Mouse (Mus musculus) liver, embryonic 14.5 days (tissue): Measurements from ENCODE around the gene Zfp740. TPM values are rescaled to one million over a fixed set of nuclear protein-coding genes. Genes with fewer than 3 reads are reported as not detected.

Experiments
- ATAC-seq: fragments of 200-750 bp; cut with Nextera tagmentation; 2 replicates; pipeline ENCODE4 v1.8.0; 2017; ENCODE audit warnings: moderate number of reproducible peaks, mild to moderate bottlenecking, moderate library complexity; ENCODE audit not compliant: insufficient read depth
- DNase-seq, 3 experiments: peaks; one replicate each; pipeline ENCODE4 v3.0.0-alpha.2; 2012 to 2013; ENCODE audit warnings: low read depth in 3 of 3, low spot score in 3 of 3
- H3K27ac ChIP-seq: fragments of 300-500 bp; sonication (generic); 2 replicates; pipeline ENCODE4 v1.5.1; 2014; ENCODE audit warnings: moderate library complexity, mild to moderate bottlenecking, control low read depth, inconsistent platforms
- H3K27me3 ChIP-seq: fragments of 300-500 bp; sonication (generic); 2 replicates; pipeline ENCODE4 v1.6.1; 2014; ENCODE audit warnings: mild to moderate bottlenecking, low read length, moderate library complexity; ENCODE audit not compliant: control insufficient read depth, insufficient read depth
- H3K36me3 ChIP-seq: fragments of 300-500 bp; sonication (generic); replicated peaks from 2 replicates; pipeline ENCODE4 v1.6.1; 2014; ENCODE audit warnings: low read depth; ENCODE audit not compliant: control insufficient read depth, insufficient read depth
- H3K4me1 ChIP-seq, 2 experiments: fragments of 200-500 bp in 1 of 2; fragments of 300-500 bp in 1 of 2; sonication (generic) in 1 of 2; replicated peaks; 2 replicates each; pipeline ENCODE4 v1.6.1; 2012 to 2014; ENCODE audit warnings: antibody characterized with exemption in 1 of 2, inconsistent platforms in 1 of 2, low read length in 1 of 2; ENCODE audit not compliant: control insufficient read depth in 2 of 2, insufficient read depth in 2 of 2
- H3K4me2 ChIP-seq: fragments of 300-500 bp; sonication (generic); 2 replicates; pipeline ENCODE4 v1.6.1; 2014; ENCODE audit warnings: low read depth, mild to moderate bottlenecking, control low read depth, moderate library complexity
- H3K4me3 ChIP-seq, 2 experiments: fragments of 200-500 bp in 1 of 2; fragments of 300-500 bp in 1 of 2; sonication (generic) in 1 of 2; 2 replicates each; pipeline ENCODE4 v1.5.1; 2012 to 2014; ENCODE audit warnings: low read depth in 2 of 2, low read length in 2 of 2, mild to moderate bottlenecking in 2 of 2, control low read depth in 1 of 2, inconsistent platforms in 1 of 2, moderate library complexity in 1 of 2; ENCODE audit not compliant: insufficient read depth in 1 of 2
- H3K9ac ChIP-seq: fragments of 300-500 bp; sonication (generic); replicated peaks from 2 replicates; pipeline ENCODE4 v1.6.1; 2014; ENCODE audit warnings: mild to moderate bottlenecking, control low read depth, moderate library complexity
- H3K9me3 ChIP-seq: fragments of 300-500 bp; sonication (generic); 2 replicates; pipeline ENCODE4 v1.6.1; 2016; ENCODE audit warnings: low read length, mixed read lengths; ENCODE audit not compliant: control insufficient read depth
- CTCF ChIP-seq: IDR thresholded peaks from 2 replicates; pipeline ENCODE4 v1.5.1; 2016; ENCODE audit warnings: antibody characterized with exemption, low read depth, control low read depth
- EP300 ChIP-seq: IDR thresholded peaks from 2 replicates; pipeline ENCODE4 v1.6.1; 2016; ENCODE audit warnings: antibody characterized with exemption, low read depth
- WGBS: fragments of 180-500 bp; shearing (Covaris S2); extraction: QIAGEN DNeasy Blood & Tissue Kit; methylation state at CpG from one replicate; pipeline ENCODE4 v1.1.7; 2014; ENCODE audit not compliant: insufficient replicate concordance; 5-methylcytosine and 5-hydroxymethylcytosine counted together
- polyA plus RNA-seq, 2 experiments: library from polyadenylated mRNA; depleted of rRNA in 1 of 2; stranded (reverse) in 1 of 2; unstranded in 1 of 2; fragments of >200 nt; fragmentation: Nextera tagmentation in 1 of 2; extraction: Ambion mirVana in 1 of 2; gene quantifications; 2 replicates each; pipeline versions ENCODE4 v1.2.1 to v1.2.3; 2012 to 2014

Gene Zfp740
- polyA plus RNA-seq, 2 experiments, result 12.0 to 14.9 TPM

GRCm38 (mm10) chr15:102243229-102244190, 40.5 kb downstream of the Zfp740 start:
- no peak for TF ChIP-seq CTCF
- no peak for TF ChIP-seq EP300
- H3K9ac ChIP-seq, result no peak overlapping the region
- peaks cover 0 to 15% of the 10 kb centered on the region in 2 experiments; a peak in 2 of 4 replicates for H3K4me1 ChIP-seq
- 13% methylated on average over 22 of the region's 22 CpGs for WGBS
- H3K4me2 ChIP-seq, result peak overlapping the region; percentile 40
- DNase-seq (no peak), ATAC-seq (no peak)
- H3K36me3 ChIP-seq, result no peaks in the 10 kb centered on the region
- no peak overlapping the region for H3K27ac ChIP-seq
- peaks cover 54% of the 10 kb centered on the region for H3K27me3 ChIP-seq
- no peaks in the 10 kb centered on the region for H3K9me3 ChIP-seq
- peak overlapping the region in 1 of 2 experiments; percentile 12; a peak in 1 of 4 replicates for H3K4me3 ChIP-seq

- Histone ChIP-seq H3K9me3 (no peaks in the 10 kb centered on the region), H3K36me3 (no peaks in the 10 kb centered on the region), H3K27me3 (peaks cover 64% of the 10 kb centered on the region), H3K4me3 (peak overlapping the region; percentile 9 to 51; a peak in 1 of 4 replicates), H3K4me1 (peaks cover 0 to 15% of the 10 kb centered on the region in 2 experiments; a peak in 2 of 4 replicates), H3K4me2 (peak overlapping the region; percentile 62), H3K9ac (no peak overlapping the region), H3K27ac (no peak overlapping the region)
- DNase-seq (no peak), ATAC-seq (no peak)
- WGBS, result 41% methylated on average over 19 of the region's 19 CpGs
- TF ChIP-seq EP300 (no peak), CTCF (no peak)
Measured at GRCm38 (mm10) chr15:102244306-102245191, 41.5 kb downstream of the Zfp740 start.

- 17% methylated on average over 14 of the region's 14 CpGs for WGBS
- Histone ChIP-seq H3K9ac (no peak overlapping the region), H3K4me1 (peaks cover 0 to 15% of the 10 kb centered on the region in 2 experiments; a peak in 2 of 4 replicates), H3K36me3 (no peaks in the 10 kb centered on the region), H3K4me3 (peak overlapping the region; percentile 51 to 64), H3K27ac (no peak overlapping the region), H3K4me2 (peak overlapping the region; percentile 62), H3K27me3 (peaks cover 71% of the 10 kb centered on the region), H3K9me3 (no peaks in the 10 kb centered on the region)
- ATAC-seq (no peak), DNase-seq (no peak)
- TF ChIP-seq EP300, result no peak
- TF ChIP-seq CTCF, result no peak
Measured at GRCm38 (mm10) chr15:102245461-102245881, 42.4 kb downstream of the Zfp740 start.

GRCm38 (mm10) chr15:102245891-102246741, 43.1 kb downstream of the Zfp740 start:
- peaks cover 0 to 15% of the 10 kb centered on the region in 2 experiments; a peak in 2 of 4 replicates for H3K4me1 ChIP-seq
- no peak for TF ChIP-seq CTCF
- no peak for TF ChIP-seq EP300
- no peaks in the 10 kb centered on the region for H3K9me3 ChIP-seq
- DNase-seq (peak in 1 of 3 experiments; percentile 28), ATAC-seq (peak; percentile 57)
- no peaks in the 10 kb centered on the region for H3K36me3 ChIP-seq
- H3K27ac ChIP-seq, result no peak overlapping the region
- WGBS, result 1% methylated on average over 42 of the region's 44 CpGs
- peak overlapping the region; percentile 51 to 64 for H3K4me3 ChIP-seq
- H3K4me2 ChIP-seq, result peak overlapping the region; percentile 62
- H3K27me3 ChIP-seq, result peaks cover 71% of the 10 kb centered on the region
- H3K9ac ChIP-seq, result no peak overlapping the region
